Mouse (Mus musculus) forebrain, embryonic 11.5 days (tissue): ENCODE results near the gene Parn. TPM values are rescaled to one million over a fixed set of nuclear protein-coding genes. Genes with fewer than 3 reads are reported as not detected.

Experiments used
- ATAC-seq: fragments of 200-750 bp; cut with Nextera tagmentation; replicated peaks from 2 replicates; pipeline ENCODE4 v1.8.0; 2017; ENCODE audit warnings: moderate TSS enrichment; ENCODE audit not compliant: low FRiP score
- DNase-seq: peaks from one replicate; pipeline ENCODE4 v3.0.0-alpha.2; 2017; ENCODE audit warnings: low spot score
- H3K27ac ChIP-seq: fragments of 300-500 bp; sonication (generic); 2 replicates; pipeline ENCODE4 v1.5.1; 2014; ENCODE audit warnings: low read depth, low read length
- H3K27me3 ChIP-seq: fragments of 300-500 bp; sonication (generic); 2 replicates; pipeline ENCODE4 v1.6.1; 2014; ENCODE audit warnings: mild to moderate bottlenecking, low read length, mixed read lengths; ENCODE audit not compliant: control insufficient read depth, insufficient read depth
- H3K36me3 ChIP-seq: fragments of 300-500 bp; sonication (generic); 2 replicates; pipeline ENCODE4 v1.6.1; 2014; ENCODE audit warnings: mild to moderate bottlenecking, low read length, moderate library complexity, mixed read lengths; ENCODE audit not compliant: control insufficient read depth, insufficient read depth
- H3K4me1 ChIP-seq: fragments of 300-500 bp; sonication (generic); replicated peaks from 2 replicates; pipeline ENCODE4 v1.6.1; 2014; ENCODE audit warnings: low read length, mixed read lengths; ENCODE audit not compliant: control insufficient read depth, insufficient read depth
- H3K4me2 ChIP-seq: fragments of 300-500 bp; sonication (generic); 2 replicates; pipeline ENCODE4 v1.6.1; 2014; ENCODE audit warnings: low read depth, mild to moderate bottlenecking, low read length, moderate library complexity, mixed read lengths; ENCODE audit not compliant: severe bottlenecking
- H3K4me3 ChIP-seq: fragments of 300-500 bp; sonication (generic); 2 replicates; pipeline ENCODE4 v1.5.1; 2014; ENCODE audit warnings: low read depth, low read length
- H3K9ac ChIP-seq: fragments of 300-500 bp; sonication (generic); 2 replicates; pipeline ENCODE4 v1.6.1; 2014; ENCODE audit warnings: low read length
- H3K9me3 ChIP-seq: fragments of 300-500 bp; sonication (generic); 2 replicates; pipeline ENCODE4 v1.6.1; 2016; ENCODE audit warnings: low read length, mixed read lengths; ENCODE audit not compliant: control insufficient read depth
- WGBS: fragments of 180-500 bp; shearing (Covaris S2); extraction: QIAGEN DNeasy Blood & Tissue Kit; methylation state at CpG from one replicate; pipeline ENCODE4 v1.1.7; 2014; 5-methylcytosine and 5-hydroxymethylcytosine counted together
- polyA plus RNA-seq: library from polyadenylated mRNA; unstranded; fragments of >200 nt; fragmentation: Nextera tagmentation; extraction: Ambion mirVana; gene quantifications from 2 replicates; pipeline ENCODE4 v1.2.1, GENCODE M21; 2014

Parn gene
- polyA plus RNA-seq, 1 experiment from 2014 or later: 44.1 TPM

- WGBS: 87% methylated on average over 5 of the region's 5 CpGs
- ATAC-seq: no peak
- DNase-seq: no peak
- no peak overlapping the region for H3K4me2 ChIP-seq
- no peaks in the 10 kb centered on the region for H3K9me3 ChIP-seq
- no peak overlapping the region for H3K9ac ChIP-seq
- H3K36me3 ChIP-seq: no peaks in the 10 kb centered on the region
- no peaks in the 10 kb centered on the region for H3K27me3 ChIP-seq
- H3K27ac ChIP-seq: no peak overlapping the region
- H3K4me3 ChIP-seq: no peak overlapping the region
- H3K4me1 ChIP-seq: no peaks in the 10 kb centered on the region
Measured at GRCm38 (mm10) chr16:13612571-13612970, 55.4 kb downstream of the Parn start.

GRCm38 (mm10) chr16:13612058-13612457 is 55.9 kb downstream of the Parn start:
- ATAC-seq (no peak), DNase-seq (no peak)
- Histone ChIP-seq H3K4me2 (no peak overlapping the region), H3K9ac (no peak overlapping the region), H3K27ac (no peak overlapping the region), H3K4me3 (no peak overlapping the region), H3K4me1 (no peaks in the 10 kb centered on the region), H3K9me3 (no peaks in the 10 kb centered on the region), H3K27me3 (no peaks in the 10 kb centered on the region), H3K36me3 (no peaks in the 10 kb centered on the region)
- 94% methylated on average over 6 of the region's 6 CpGs for WGBS

GRCm38 (mm10) chr16:13611399-13611798 is 56.6 kb downstream of the Parn start:
- DNase-seq: no peak
- Histone ChIP-seq H3K36me3 (no peaks in the 10 kb centered on the region), H3K4me3 (no peak overlapping the region), H3K27me3 (no peaks in the 10 kb centered on the region), H3K9me3 (no peaks in the 10 kb centered on the region), H3K27ac (no peak overlapping the region), H3K4me1 (no peaks in the 10 kb centered on the region), H3K4me2 (no peak overlapping the region), H3K9ac (no peak overlapping the region)
- ATAC-seq: no peak

- Histone ChIP-seq H3K4me1 (no peaks in the 10 kb centered on the region), H3K27me3 (no peaks in the 10 kb centered on the region), H3K9ac (no peak overlapping the region), H3K4me3 (no peak overlapping the region), H3K27ac (no peak overlapping the region), H3K36me3 (no peaks in the 10 kb centered on the region), H3K4me2 (no peak overlapping the region), H3K9me3 (no peaks in the 10 kb centered on the region)
- DNase-seq (peak; percentile 15), ATAC-seq (no peak)
- WGBS: 69% methylated on average over 5 of the region's 5 CpGs
Measured at GRCm38 (mm10) chr16:13610951-13611381, 57.0 kb downstream of the Parn start.

- no peaks in the 10 kb centered on the region for H3K4me1 ChIP-seq
- H3K27me3 ChIP-seq: no peaks in the 10 kb centered on the region; the same call in 1 of the 2 replicates
- WGBS: 86% methylated on average over 1 of the region's 1 CpGs
- no peaks in the 10 kb centered on the region for H3K36me3 ChIP-seq
- H3K4me3 ChIP-seq: no peak overlapping the region
- H3K9me3 ChIP-seq: no peaks in the 10 kb centered on the region
- H3K9ac ChIP-seq: no peak overlapping the region
- no peak for ATAC-seq
- H3K4me2 ChIP-seq: no peak overlapping the region
- H3K27ac ChIP-seq: no peak overlapping the region
- peak; percentile 20 for DNase-seq
Measured at GRCm38 (mm10) chr16:13608705-13609085, 59.3 kb downstream of the Parn start.

GRCm38 (mm10) chr16:13607987-13608704 is 59.8 kb downstream of the Parn start:
- Histone ChIP-seq H3K27me3 (no peaks in the 10 kb centered on the region; the same call in 1 of the 2 replicates), H3K4me1 (no peaks in the 10 kb centered on the region), H3K9ac (no peak overlapping the region), H3K4me2 (no peak overlapping the region), H3K27ac (no peak overlapping the region), H3K4me3 (no peak overlapping the region), H3K36me3 (no peaks in the 10 kb centered on the region), H3K9me3 (no peaks in the 10 kb centered on the region)
- DNase-seq (peak; percentile 42), ATAC-seq (peak; percentile 56; the same call in 1 of the 2 replicates)
- 42% methylated on average over 4 of the region's 4 CpGs for WGBS

GRCm38 (mm10) chr16:13602779-13603178 is 65.2 kb downstream of the Parn start:
- Histone ChIP-seq H3K9ac (no peak overlapping the region), H3K27me3 (no peaks in the 10 kb centered on the region; the same call in 1 of the 2 replicates), H3K4me1 (no peaks in the 10 kb centered on the region), H3K4me2 (no peak overlapping the region), H3K4me3 (no peak overlapping the region), H3K36me3 (no peaks in the 10 kb centered on the region), H3K9me3 (no peaks in the 10 kb centered on the region), H3K27ac (no peak overlapping the region)
- ATAC-seq (no peak), DNase-seq (no peak)
- WGBS: 69% methylated on average over 1 of the region's 1 CpGs

GRCm38 (mm10) chr16:13589049-13589408 is 78.9 kb downstream of the Parn start:
- Histone ChIP-seq H3K4me2 (no peak overlapping the region), H3K36me3 (no peaks in the 10 kb centered on the region; the same call in 1 of the 2 replicates), H3K9ac (no peak overlapping the region), H3K4me3 (no peak overlapping the region), H3K27me3 (no peaks in the 10 kb centered on the region), H3K27ac (no peak overlapping the region), H3K9me3 (no peaks in the 10 kb centered on the region), H3K4me1 (no peaks in the 10 kb centered on the region)
- DNase-seq (no peak), ATAC-seq (no peak)
- WGBS: 91% methylated on average over 2 of the region's 2 CpGs
